Mouse (Mus musculus): ENCODE data around the gene Bloc1s1. TPM values are rescaled to one million over a fixed set of nuclear protein-coding genes. Genes with fewer than 3 reads are reported as not detected.

Bloc1s1 gene
- total and polyA plus RNA-seq, 3 experiments = 45.1 to 70.6 TPM; not detected in 1

DNA sequence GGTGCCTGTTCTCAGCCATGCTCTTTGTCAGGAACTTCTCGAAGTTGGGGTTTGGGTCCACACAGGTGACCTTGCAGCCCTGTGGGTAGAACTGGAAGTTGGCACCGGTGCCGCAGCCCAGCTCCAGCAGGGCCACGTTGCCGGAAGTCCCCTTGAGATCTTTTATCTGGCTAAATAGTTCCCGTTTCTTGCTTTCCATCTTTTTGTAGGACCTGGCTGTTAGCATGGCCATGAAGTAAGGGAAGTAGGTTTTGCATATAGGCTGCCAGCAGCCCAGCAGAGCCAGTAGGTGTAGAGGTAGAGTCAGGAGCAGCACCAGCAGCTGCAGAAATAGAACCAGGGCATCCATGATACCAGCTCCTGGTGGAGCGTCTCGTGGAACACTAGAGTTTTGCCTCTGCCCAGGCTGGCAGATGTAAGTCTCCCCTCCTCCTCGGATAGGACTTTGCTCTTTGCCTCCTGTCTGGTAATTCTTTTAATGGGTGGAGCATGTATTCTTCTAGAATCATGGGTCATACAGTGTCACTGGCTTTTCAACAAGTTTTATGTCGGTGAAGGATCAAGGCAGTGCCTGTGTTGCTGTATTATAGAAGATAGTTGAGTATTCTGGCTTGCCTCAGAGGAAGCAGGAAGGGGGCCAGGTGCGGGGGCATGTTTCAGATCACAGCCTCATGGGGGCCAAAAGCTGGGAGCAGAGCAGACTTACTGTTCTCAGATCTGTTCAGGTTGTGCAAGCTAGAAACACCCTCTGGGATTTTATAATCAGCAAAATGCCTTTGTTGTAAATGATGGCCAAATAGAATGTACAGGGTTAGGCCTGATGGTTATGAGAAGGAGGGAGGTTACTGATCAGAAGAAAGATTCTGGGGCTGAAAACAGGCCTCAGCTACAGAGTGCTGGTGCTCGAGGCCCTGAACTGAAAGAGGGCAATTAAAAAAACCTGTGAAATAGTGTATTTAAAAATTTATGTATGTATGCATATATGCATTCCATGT lies 37.1 kb upstream of the Bloc1s1 start, which contains the start of gene Mettl7b:
Mettl7b (minus strand) TSS at position 399 of the 995 bp plus-strand sequence.
- H3K4me3 ChIP-seq (ENCODE audit: control insufficient read depth in 1 of 2, insufficient read depth in 1 of 2, low read depth in 2 of 2, low read length in 2 of 2) = no peak within 1 kb of the TSS
- H3K9me3 ChIP-seq (replicated peaks; ENCODE audit: insufficient read depth, low read length) = no peaks in the 10 kb centered on the region
- H3K27me3 ChIP-seq (ENCODE audit: control insufficient read depth in 1 of 2, insufficient read depth in 2 of 2, low read length in 2 of 2) = no peaks in the 10 kb centered on the region; a peak in 1 of 4 replicates
- no peaks in the 10 kb centered on the region for H3K79me2 ChIP-seq (ENCODE audit: control insufficient read depth, insufficient read depth, low read length, poor library complexity)
- H3K9ac ChIP-seq (ENCODE audit: control insufficient read depth, low read depth, low read length, poor library complexity, severe bottlenecking) = no peak within 1 kb of the TSS
- no peaks in the 10 kb centered on the region for H3K4me1 ChIP-seq (ENCODE audit: control insufficient read depth in 1 of 2, insufficient read depth in 2 of 2, low read length in 2 of 2)
- no peak within 1 kb of the TSS for H3K27ac ChIP-seq (ENCODE audit: control insufficient read depth, low read depth, low read length)
- DNase-seq (ENCODE audit: low read depth, low spot score) = no peak
- no peak for TF ChIP-seq NELFE (IDR thresholded peaks at IDR 0.05; ENCODE audit: low read depth, low read length)
- no peaks in the 10 kb centered on the region for H3K36me3 ChIP-seq (ENCODE audit: control insufficient read depth in 1 of 2, insufficient read depth in 2 of 2, low read length in 2 of 2)

DNA sequence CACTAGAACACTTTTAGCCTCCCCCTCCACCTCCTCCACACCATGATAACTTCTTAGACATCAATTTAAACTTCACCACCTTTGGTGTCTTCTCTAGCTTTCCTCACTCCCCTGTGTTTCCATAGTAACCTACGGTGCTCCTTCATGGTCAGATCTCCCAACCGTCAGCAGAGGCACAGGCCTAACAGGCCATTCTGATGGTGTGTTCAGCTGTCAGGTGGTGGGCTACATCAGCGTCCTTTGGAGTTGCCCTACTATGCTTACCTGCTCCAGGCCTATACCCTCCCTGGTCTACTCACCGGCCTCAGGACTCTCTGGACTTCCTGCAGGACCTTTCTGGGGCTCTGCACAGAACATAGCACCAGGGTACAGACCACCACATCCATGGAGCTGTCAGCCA lies 36.3 kb upstream of the Bloc1s1 start:
- no peak overlapping the region for H3K9ac ChIP-seq (ENCODE audit: control insufficient read depth, low read depth, low read length, poor library complexity, severe bottlenecking)
- H3K27ac ChIP-seq (ENCODE audit: control insufficient read depth, low read depth, low read length) = no peak overlapping the region
- TF ChIP-seq SIN3A (IDR thresholded peaks at IDR 0.05; ENCODE audit: low read length) (no peak), POLR2AphosphoS2 (IDR thresholded peaks at IDR 0.05; ENCODE audit: low read length) (no peak), CHD1 (IDR thresholded peaks at IDR 0.05; ENCODE audit: low read depth, low read length) (no peak)
- DNase-seq (ENCODE audit: low read depth, low spot score) = no peak
- no peaks in the 10 kb centered on the region for H3K4me1 ChIP-seq (ENCODE audit: control insufficient read depth in 1 of 2, insufficient read depth in 2 of 2, low read length in 2 of 2)
- H3K79me2 ChIP-seq (ENCODE audit: control insufficient read depth, insufficient read depth, low read length, poor library complexity) = no peaks in the 10 kb centered on the region
- H3K4me3 ChIP-seq (ENCODE audit: control insufficient read depth in 1 of 2, insufficient read depth in 1 of 2, low read depth in 2 of 2, low read length in 2 of 2) = no peak overlapping the region
- no peaks in the 10 kb centered on the region for H3K36me3 ChIP-seq (ENCODE audit: control insufficient read depth in 1 of 2, insufficient read depth in 2 of 2, low read length in 2 of 2)
- no peaks in the 10 kb centered on the region for H3K9me3 ChIP-seq (replicated peaks; ENCODE audit: insufficient read depth, low read length)
- no peaks in the 10 kb centered on the region; a peak in 1 of 4 replicates for H3K27me3 ChIP-seq (ENCODE audit: control insufficient read depth in 1 of 2, insufficient read depth in 2 of 2, low read length in 2 of 2)

GRCm38 (mm10) chr10:128958340-128958739 lies 34.5 kb upstream of the Bloc1s1 start:
- H3K4me1 ChIP-seq (ENCODE audit: control insufficient read depth in 1 of 2, insufficient read depth in 2 of 2, low read length in 2 of 2) = no peaks in the 10 kb centered on the region
- no peaks in the 10 kb centered on the region for H3K9me3 ChIP-seq (replicated peaks; ENCODE audit: insufficient read depth, low read length)
- DNase-seq (ENCODE audit: low read depth, low spot score) = no peak
- TF ChIP-seq MYB (IDR thresholded peaks at IDR 0.05; ENCODE audit: low read depth, low read length) (no peak), MAX (IDR thresholded peaks at IDR 0.05; ENCODE audit: low read length) (no peak), MEF2A (IDR thresholded peaks at IDR 0.05; ENCODE audit: extremely low read depth, insufficient replicate concordance, low read depth, low read length, poor library complexity, severe bottlenecking) (no peak), ETS1 (IDR thresholded peaks at IDR 0.05; ENCODE audit: low read depth, low read length) (no peak)
- H3K27me3 ChIP-seq (ENCODE audit: control insufficient read depth in 1 of 2, insufficient read depth in 2 of 2, low read length in 2 of 2) = peaks cover 0 to under 1% of the 10 kb centered on the region in 2 experiments; a peak in 2 of 4 replicates
- H3K4me3 ChIP-seq (ENCODE audit: control insufficient read depth in 1 of 2, insufficient read depth in 1 of 2, low read depth in 2 of 2, low read length in 2 of 2) = no peak overlapping the region
- no peak overlapping the region for H3K9ac ChIP-seq (ENCODE audit: control insufficient read depth, low read depth, low read length, poor library complexity, severe bottlenecking)
- no peaks in the 10 kb centered on the region for H3K79me2 ChIP-seq (ENCODE audit: control insufficient read depth, insufficient read depth, low read length, poor library complexity)
- no peak overlapping the region for H3K27ac ChIP-seq (ENCODE audit: control insufficient read depth, low read depth, low read length)
- no peaks in the 10 kb centered on the region for H3K36me3 ChIP-seq (ENCODE audit: control insufficient read depth in 1 of 2, insufficient read depth in 2 of 2, low read length in 2 of 2)
